Mouse (Mus musculus): ENCODE measurements around the gene Dffa.

Gene Dffa

DNA sequence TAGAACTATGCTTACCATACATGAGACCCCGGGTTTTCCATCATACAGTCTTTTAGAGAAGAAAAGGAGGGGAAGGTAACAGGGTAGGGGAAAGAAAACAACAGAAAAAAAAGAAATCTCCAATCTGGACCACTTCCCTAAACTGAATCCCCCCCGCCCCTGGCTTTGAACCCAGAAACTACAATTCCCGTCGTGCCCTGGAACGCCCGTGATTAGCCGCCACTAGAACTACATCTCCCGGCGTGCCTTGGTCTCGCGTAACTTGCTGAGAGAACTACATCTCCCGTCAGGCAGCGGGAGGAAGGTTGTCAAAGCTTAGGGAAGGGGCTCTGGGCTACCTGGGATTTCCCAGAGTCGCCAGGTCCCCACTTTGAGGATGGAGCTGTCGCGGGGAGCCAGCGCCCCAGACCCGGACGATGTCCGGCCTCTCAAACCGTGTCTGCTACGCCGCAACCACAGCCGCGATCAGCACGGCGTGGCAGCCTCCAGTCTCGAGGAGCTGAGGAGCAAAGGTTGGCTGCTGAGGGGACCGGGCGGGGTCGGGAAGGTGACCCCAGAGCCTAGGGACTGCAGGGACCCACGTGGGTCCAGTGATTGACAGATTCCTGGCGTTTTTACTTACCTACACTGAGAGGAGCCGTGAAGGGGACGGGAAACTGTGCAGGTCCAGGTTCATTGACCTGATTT, at the start of gene Dffa:
Dffa (plus strand) TSS at position 272 of the 687 bp plus-strand sequence.
- peak; percentile 94 to 96 for DNase-seq

DNA sequence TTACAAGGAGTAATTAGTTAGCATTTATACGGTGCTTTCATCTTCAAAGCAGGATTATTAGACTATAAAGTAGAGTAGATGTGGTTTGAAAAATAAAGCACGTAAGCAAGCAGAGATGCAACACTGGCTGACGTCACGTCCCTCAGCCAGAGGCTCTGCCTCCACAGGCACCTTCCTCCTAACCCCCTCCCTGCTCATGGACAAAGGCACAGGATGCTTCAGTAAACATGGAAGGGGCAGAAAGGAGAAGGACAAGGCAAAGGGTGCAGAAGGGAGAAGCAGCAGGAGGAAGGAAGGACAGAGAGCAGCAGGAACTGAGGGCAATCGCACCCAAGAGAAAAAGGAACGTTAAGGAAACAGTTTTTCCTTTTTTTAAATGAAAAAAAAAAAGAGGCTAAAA, 48.1 kb upstream of the Dffa start:
- DNase-seq: no peak

DNA sequence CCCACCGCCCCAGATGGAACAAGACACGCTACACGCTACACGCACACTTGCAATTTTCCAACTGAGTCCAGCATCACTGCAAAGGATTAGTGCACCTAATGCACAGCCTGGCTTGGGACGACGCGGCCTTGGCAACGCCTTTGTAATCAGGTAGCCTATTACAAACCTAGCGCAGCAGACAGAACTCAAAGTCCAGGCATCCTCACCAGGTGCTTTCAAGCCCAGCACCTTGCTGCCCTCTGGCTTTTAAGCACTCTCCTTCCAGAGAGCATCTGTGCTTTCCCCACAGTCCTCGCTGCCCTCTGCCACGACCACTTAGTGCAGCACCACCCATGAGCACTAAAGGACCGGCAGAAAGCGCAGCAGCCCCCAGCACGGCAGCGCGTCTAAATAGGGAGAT, 47.0 kb upstream of the Dffa start:
- no peak for DNase-seq

DNA sequence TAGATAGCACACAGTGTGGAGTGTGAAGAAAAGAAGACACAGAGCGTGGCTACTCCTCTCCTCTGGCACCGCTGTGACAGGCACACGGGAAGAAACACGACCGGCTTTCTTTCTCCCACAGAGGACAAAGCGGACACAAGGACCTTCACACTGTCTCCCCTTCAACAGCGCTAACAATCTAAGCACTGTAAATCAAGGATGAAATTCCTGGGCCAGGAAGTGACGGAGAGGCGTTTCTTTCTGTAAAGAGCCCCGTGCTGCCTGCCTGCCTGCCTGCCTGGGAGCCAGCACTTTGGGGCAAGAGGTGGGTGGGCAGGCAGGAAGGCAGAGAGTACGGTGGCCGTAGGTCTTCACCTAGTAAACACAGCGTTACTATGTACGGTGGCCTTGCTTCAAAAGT, 46.5 kb upstream of the Dffa start:
- no peak for DNase-seq

- DNase-seq: no peak
Measured at GRCm38 (mm10) chr4:149058298-149058697, 45.6 kb upstream of the Dffa start.

DNA sequence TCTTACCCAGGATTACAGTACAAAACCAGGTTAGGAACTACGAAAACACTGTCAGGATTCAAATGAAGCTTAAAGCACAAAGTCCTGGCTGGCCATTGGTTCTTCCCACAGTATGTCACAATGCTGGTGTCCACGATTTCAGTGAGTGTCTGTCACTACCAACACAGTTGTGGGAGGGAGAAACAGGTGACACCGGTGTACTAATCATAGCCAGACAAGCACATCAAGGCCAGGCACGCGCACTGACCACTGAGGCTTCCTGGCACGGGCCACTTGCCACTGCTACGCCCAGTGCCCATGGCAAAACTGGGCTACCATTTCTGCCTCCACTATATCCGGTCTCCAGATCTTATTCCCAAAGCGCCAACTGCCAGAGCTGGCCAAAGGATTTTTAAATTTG, 44.2 kb upstream of the Dffa start:
- no peak for DNase-seq

GRCm38 (mm10) chr4:149060621-149061431, 43.1 kb upstream of the Dffa start:
- DNase-seq: no peak

- DNase-seq: no peak
Measured at GRCm38 (mm10) chr4:149061432-149061718, 42.6 kb upstream of the Dffa start.

DNA sequence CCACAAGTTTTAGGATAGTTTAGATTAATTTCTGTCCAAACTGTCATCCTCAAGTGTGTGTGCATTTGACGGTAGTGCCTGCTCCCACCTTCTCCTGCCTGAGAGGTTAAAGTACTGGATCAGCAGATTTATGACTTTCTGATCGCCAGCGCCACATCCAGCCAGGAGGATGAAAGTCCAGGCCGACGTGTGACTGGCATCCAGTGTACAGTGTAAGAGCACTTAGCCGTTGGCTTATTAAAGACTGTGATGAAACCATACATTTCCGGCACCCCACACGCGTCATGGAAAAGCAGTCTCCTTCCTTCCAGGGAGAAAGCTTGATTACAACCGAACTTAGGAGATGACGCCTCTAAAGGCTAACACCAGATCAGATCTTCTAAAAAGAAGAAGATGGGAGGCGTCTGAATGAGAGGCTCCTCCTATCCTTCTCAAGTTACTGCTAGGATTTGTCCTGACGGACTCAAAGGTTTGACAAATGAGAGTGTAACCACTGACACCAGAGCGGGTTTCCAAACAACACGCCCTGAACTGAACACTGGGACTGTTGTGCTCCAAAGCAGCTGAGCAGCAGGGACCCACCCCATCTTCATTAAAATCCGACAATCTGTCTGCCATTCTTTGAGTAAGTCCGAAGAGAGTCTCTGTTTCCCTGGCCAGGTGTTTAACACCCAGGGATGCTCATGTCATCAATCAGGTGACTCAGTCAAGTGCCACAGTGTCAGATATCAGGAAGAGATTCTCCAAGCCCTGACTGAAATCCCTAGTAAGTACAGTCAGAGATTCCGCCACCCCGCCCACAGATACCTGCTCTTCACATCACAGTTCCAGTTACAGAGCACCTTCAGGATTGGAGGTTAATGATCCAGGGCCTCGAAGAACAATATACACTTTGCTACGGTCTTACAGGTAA, 41.3 kb upstream of the Dffa start:
- DNase-seq: no peak

DNA sequence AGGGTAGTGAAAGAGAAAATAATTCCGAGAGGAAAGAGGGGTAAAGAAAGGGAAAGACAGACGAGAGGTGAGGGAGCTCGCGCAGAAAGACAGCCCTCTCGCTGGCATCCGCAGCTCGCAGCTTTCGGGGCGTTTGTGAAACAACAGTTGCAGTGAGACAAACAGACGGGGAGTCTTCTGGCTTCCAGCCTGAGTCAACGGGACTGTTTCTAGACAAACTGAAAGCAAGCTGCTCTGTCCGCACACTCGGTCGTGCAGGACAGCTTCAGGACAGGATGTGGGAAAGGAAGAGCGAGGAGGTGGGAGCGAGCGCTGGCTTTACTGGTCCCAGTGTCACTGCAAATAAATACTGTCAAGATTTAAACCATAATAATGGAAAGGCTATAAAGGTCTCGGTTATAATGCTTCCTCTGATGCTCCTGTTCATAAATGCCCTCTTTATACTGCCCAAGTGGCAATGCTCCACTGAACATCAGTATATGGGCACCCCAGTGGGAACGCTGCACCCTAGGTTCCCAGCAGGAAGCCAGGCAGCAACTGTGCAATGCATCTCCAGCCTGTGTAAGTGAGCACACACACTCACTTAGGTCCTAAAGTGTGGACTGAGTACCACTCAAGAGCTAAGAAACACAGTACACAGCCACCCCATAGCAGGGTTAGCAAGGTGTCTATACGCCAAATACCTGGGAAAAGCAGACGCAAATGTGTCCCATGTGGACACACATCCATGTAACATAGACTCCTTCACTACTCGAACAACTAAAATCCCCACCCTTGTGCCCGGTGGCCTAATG, 39.7 kb upstream of the Dffa start:
- peak in 1 of 2 experiments; percentile 34 for DNase-seq

DNA sequence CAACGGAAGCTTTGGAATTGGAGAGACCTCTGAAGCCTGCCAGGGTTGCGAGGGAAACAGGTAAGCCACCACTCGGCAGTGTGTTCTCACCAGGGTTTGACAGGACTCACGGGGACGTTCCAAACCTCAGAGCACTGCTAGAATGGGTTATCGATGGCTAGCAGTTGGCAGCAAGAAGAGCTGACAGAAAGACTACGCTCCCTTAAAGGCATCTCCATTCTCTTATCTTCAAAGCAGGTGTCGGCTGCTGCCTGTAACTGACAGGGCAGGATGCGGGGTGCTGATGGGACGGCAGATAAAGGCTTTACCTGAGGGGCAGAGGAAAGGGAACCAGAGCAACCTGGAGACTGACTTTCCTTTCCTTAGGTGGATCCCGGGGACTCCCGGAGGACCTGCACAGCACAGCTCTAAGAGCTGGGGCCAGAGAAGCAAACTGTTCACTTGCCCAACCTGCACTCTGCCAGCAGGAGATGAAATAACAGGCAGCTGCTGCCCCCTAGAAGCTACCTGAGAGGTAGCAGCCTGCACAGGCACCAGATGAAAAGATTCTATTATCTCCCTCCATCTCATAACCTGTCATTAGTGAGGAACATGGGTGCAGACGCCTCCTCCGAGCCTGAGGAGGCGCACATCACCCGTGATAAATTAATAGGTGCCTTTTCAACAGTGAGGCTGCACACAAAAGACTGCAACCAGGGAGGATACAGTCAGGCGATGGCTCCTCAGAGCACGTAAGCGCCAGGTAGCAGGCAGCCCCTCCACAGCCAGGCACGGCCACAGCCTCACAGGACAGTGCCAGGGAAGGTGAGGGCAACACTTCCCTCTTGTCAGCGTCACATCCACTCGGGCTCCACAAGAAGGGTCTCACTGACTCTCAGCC, 37.0 kb upstream of the Dffa start:
- peak in 1 of 2 experiments; percentile 51 for DNase-seq

- peak; percentile 57 to 64 for DNase-seq
Measured at GRCm38 (mm10) chr4:149075073-149075472, 28.9 kb upstream of the Dffa start.

DNA sequence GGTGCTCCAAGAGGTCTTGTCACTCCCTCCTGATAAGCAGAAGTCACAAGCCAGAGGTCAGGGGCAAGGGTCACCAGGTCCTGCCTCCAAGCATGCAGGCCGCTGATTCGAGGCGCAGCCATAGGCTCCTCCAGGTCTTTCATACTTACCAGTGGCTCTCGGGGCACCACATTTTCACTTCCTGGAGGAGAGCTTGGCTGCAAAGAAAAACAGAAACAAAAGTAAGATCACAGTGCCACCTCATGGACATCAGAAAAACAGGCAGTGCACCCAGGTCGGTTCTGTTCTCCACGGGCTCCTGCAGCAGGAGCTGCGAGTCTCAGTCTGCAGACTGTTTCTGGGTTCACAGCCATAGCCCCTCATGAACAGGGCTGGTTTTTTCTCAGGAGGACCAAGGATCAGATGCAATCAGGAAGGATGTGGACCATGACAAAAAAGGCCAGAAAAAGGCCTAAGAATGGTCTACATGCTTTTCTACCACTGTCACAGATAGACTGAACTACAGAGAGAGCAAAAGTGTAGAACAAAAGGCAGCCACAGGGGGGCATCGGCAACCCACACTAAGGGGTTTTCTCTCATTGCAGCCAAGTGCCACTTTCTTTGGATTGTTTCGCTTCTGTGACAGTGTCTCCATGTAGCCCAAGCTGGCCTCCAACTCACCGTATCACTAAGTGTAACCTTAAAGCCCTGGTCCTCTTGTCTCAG, 27.9 kb upstream of the Dffa start:
- DNase-seq: peak; percentile 77 to 78

GRCm38 (mm10) chr4:149078261-149078660, 25.7 kb upstream of the Dffa start:
- no peak for DNase-seq

GRCm38 (mm10) chr4:149079629-149080028, 24.3 kb upstream of the Dffa start:
- DNase-seq: no peak

GRCm38 (mm10) chr4:149080111-149080510, 23.8 kb upstream of the Dffa start:
- DNase-seq: no peak

DNA sequence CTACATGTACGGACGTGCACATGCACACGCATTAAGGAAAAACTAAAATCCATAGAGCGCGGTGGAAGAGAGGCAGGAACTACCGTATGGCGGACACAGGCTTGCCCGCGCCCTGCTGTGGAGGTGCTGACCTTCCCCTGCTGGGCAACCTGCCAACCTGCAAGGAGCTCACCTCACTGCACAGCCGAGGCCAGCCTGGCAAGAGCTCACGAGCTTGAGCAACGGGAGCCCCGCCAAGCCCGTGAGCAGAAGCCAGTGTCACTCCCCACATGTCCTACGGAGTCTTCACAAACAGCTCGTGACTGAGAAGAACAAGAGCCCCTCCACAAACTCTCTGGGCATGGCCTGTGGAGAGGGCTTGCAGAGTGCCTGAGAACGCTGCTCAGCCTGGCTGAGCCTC, 22.4 kb upstream of the Dffa start:
- DNase-seq: peak; percentile 80 to 87

GRCm38 (mm10) chr4:149085381-149085780, 18.6 kb upstream of the Dffa start:
- no peak for DNase-seq

DNA sequence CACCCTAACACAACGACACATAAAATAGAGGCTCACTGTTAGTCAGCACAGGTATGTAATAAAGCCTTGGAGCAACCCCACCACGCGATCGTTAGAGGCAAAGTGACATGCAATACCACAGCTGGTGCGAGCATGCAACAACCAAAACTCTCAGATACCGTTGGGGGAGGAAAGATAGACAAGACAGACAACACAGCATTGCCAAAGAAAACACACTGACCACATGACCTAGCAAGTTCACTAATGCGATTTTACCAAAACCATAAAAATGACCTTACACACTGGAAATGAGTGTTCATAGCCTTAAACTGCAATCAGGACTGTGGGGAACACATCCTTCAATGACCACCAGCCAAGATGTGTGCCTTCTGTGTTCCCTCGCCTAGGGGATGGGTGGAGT, 12.6 kb upstream of the Dffa start:
- DNase-seq: no peak

GRCm38 (mm10) chr4:149097956-149098355, 6.0 kb upstream of the Dffa start:
- no peak for DNase-seq

- DNase-seq: no peak
Measured at GRCm38 (mm10) chr4:149098571-149098970, 5.4 kb upstream of the Dffa start.

Measured in lung, adult 18-20 months (tissue).